Mouse (Mus musculus): ENCODE results near the gene Pde6h. TPM values are rescaled to one million over a fixed set of nuclear protein-coding genes. Genes with fewer than 3 reads are reported as not detected.
A peak's percentile ranks its signal among the peaks of the same experiment; 100 is the strongest.

The Pde6h gene
- polyA plus RNA-seq, 1 experiment from 2014 or later, result 0.20 TPM

- no peak overlapping the region for H3K4me3 ChIP-seq (ENCODE audit: low read length)
- H3K9me3 ChIP-seq (ENCODE audit: control insufficient read depth, low read length), result no peaks in the 10 kb centered on the region
- H3K36me3 ChIP-seq (ENCODE audit: control insufficient read depth, insufficient read depth, low read length), result no peaks in the 10 kb centered on the region
- no peaks in the 10 kb centered on the region for H3K27me3 ChIP-seq (ENCODE audit: control insufficient read depth, insufficient read depth, low read depth, low read length)
- H3K4me1 ChIP-seq (replicated peaks; ENCODE audit: control insufficient read depth, insufficient read depth, low read length), result peaks cover 13% of the 10 kb centered on the region
- no peak overlapping the region for H3K9ac ChIP-seq (ENCODE audit: low read length)
- 83% methylated on average over 7 of the region's 7 CpGs for WGBS
- ATAC-seq (ENCODE audit: low read depth), result no peak
- no peak overlapping the region for H3K27ac ChIP-seq (ENCODE audit: low read length)
- H3K4me2 ChIP-seq (ENCODE audit: low read depth, low read length), result no peak overlapping the region
These were observed 10.4 kb downstream of the Pde6h start for GRCm38 (mm10) chr6:136934068-136934467.

- Histone ChIP-seq H3K4me2 (ENCODE audit: low read depth, low read length) (no peak overlapping the region), H3K9ac (ENCODE audit: low read length) (no peak overlapping the region), H3K4me1 (replicated peaks; ENCODE audit: control insufficient read depth, insufficient read depth, low read length) (peaks cover 16% of the 10 kb centered on the region), H3K4me3 (ENCODE audit: low read length) (no peak overlapping the region), H3K27ac (ENCODE audit: low read length) (no peak overlapping the region), H3K36me3 (ENCODE audit: control insufficient read depth, insufficient read depth, low read length) (no peaks in the 10 kb centered on the region), H3K9me3 (ENCODE audit: control insufficient read depth, low read length) (no peaks in the 10 kb centered on the region), H3K27me3 (ENCODE audit: control insufficient read depth, insufficient read depth, low read depth, low read length) (no peaks in the 10 kb centered on the region)
- no peak for ATAC-seq (ENCODE audit: low read depth)
- 70% methylated on average over 3 of the region's 3 CpGs for WGBS
These were observed 11.6 kb downstream of the Pde6h start for GRCm38 (mm10) chr6:136935233-136935632.

GRCm38 (mm10) chr6:136936361-136936760 is 12.7 kb downstream of the Pde6h start:
- no peak overlapping the region for H3K4me2 ChIP-seq (ENCODE audit: low read depth, low read length)
- WGBS, result 70% methylated on average over 9 of the region's 9 CpGs
- H3K9ac ChIP-seq (ENCODE audit: low read length), result no peak overlapping the region
- H3K36me3 ChIP-seq (ENCODE audit: control insufficient read depth, insufficient read depth, low read length), result no peaks in the 10 kb centered on the region
- no peaks in the 10 kb centered on the region for H3K27me3 ChIP-seq (ENCODE audit: control insufficient read depth, insufficient read depth, low read depth, low read length)
- ATAC-seq (ENCODE audit: low read depth), result no peak
- H3K27ac ChIP-seq (ENCODE audit: low read length), result no peak overlapping the region
- H3K4me1 ChIP-seq (replicated peaks; ENCODE audit: control insufficient read depth, insufficient read depth, low read length), result peaks cover 15% of the 10 kb centered on the region
- H3K9me3 ChIP-seq (ENCODE audit: control insufficient read depth, low read length), result no peaks in the 10 kb centered on the region
- H3K4me3 ChIP-seq (ENCODE audit: low read length), result no peak overlapping the region

- H3K4me1 ChIP-seq (replicated peaks; ENCODE audit: control insufficient read depth, insufficient read depth, low read length), result peaks cover 20% of the 10 kb centered on the region
- WGBS, result 79% methylated on average over 3 of the region's 3 CpGs
- no peaks in the 10 kb centered on the region for H3K36me3 ChIP-seq (ENCODE audit: control insufficient read depth, insufficient read depth, low read length)
- no peak for ATAC-seq (ENCODE audit: low read depth)
- H3K27me3 ChIP-seq (ENCODE audit: control insufficient read depth, insufficient read depth, low read depth, low read length), result no peaks in the 10 kb centered on the region
- no peak overlapping the region for H3K27ac ChIP-seq (ENCODE audit: low read length)
- H3K9ac ChIP-seq (ENCODE audit: low read length), result no peak overlapping the region
- no peak overlapping the region for H3K4me3 ChIP-seq (ENCODE audit: low read length)
- H3K9me3 ChIP-seq (ENCODE audit: control insufficient read depth, low read length), result no peaks in the 10 kb centered on the region
- no peak overlapping the region for H3K4me2 ChIP-seq (ENCODE audit: low read depth, low read length)
These were observed 13.5 kb downstream of the Pde6h start for GRCm38 (mm10) chr6:136937117-136937516.

- no peaks in the 10 kb centered on the region for H3K9me3 ChIP-seq (ENCODE audit: control insufficient read depth, low read length)
- 65% methylated on average over 18 of the region's 18 CpGs for WGBS
- H3K4me2 ChIP-seq (ENCODE audit: low read depth, low read length), result peak overlapping the region; percentile 26
- H3K4me3 ChIP-seq (ENCODE audit: low read length), result no peak overlapping the region
- peak overlapping the region; percentile 72 for H3K27ac ChIP-seq (ENCODE audit: low read length)
- no peaks in the 10 kb centered on the region for H3K27me3 ChIP-seq (ENCODE audit: control insufficient read depth, insufficient read depth, low read depth, low read length)
- H3K9ac ChIP-seq (ENCODE audit: low read length), result peak overlapping the region; percentile 33; the same call in 1 of the 2 replicates
- ATAC-seq (ENCODE audit: low read depth), result 0 out of 2 replicates have a peak, but pooled peaks have one; percentile 44
- H3K36me3 ChIP-seq (ENCODE audit: control insufficient read depth, insufficient read depth, low read length), result no peaks in the 10 kb centered on the region
- peaks cover 20% of the 10 kb centered on the region for H3K4me1 ChIP-seq (replicated peaks; ENCODE audit: control insufficient read depth, insufficient read depth, low read length)
These were observed 14.9 kb downstream of the Pde6h start for GRCm38 (mm10) chr6:136938331-136939126.

GRCm38 (mm10) chr6:136939326-136940187 is 15.9 kb downstream of the Pde6h start:
- H3K9me3 ChIP-seq (ENCODE audit: control insufficient read depth, low read length), result no peaks in the 10 kb centered on the region
- no peaks in the 10 kb centered on the region for H3K36me3 ChIP-seq (ENCODE audit: control insufficient read depth, insufficient read depth, low read length)
- no peak overlapping the region for H3K4me2 ChIP-seq (ENCODE audit: low read depth, low read length)
- no peak overlapping the region for H3K4me3 ChIP-seq (ENCODE audit: low read length)
- ATAC-seq (ENCODE audit: low read depth), result no peak
- H3K9ac ChIP-seq (ENCODE audit: low read length), result no peak overlapping the region
- H3K27me3 ChIP-seq (ENCODE audit: control insufficient read depth, insufficient read depth, low read depth, low read length), result no peaks in the 10 kb centered on the region
- H3K4me1 ChIP-seq (replicated peaks; ENCODE audit: control insufficient read depth, insufficient read depth, low read length), result peaks cover 20% of the 10 kb centered on the region
- WGBS, result 61% methylated on average over 13 of the region's 14 CpGs
- H3K27ac ChIP-seq (ENCODE audit: low read length), result 0 out of 2 replicates have a peak overlapping the region, but pooled peaks have one; percentile 94

- peaks cover 20% of the 10 kb centered on the region for H3K4me1 ChIP-seq (replicated peaks; ENCODE audit: control insufficient read depth, insufficient read depth, low read length)
- H3K27me3 ChIP-seq (ENCODE audit: control insufficient read depth, insufficient read depth, low read depth, low read length), result no peaks in the 10 kb centered on the region
- peak overlapping the region; percentile 94 for H3K27ac ChIP-seq (ENCODE audit: low read length)
- peak overlapping the region; percentile 39 for H3K4me2 ChIP-seq (ENCODE audit: low read depth, low read length)
- H3K9me3 ChIP-seq (ENCODE audit: control insufficient read depth, low read length), result no peaks in the 10 kb centered on the region
- peak overlapping the region; percentile 31 for H3K4me3 ChIP-seq (ENCODE audit: low read length)
- H3K36me3 ChIP-seq (ENCODE audit: control insufficient read depth, insufficient read depth, low read length), result no peaks in the 10 kb centered on the region
- ATAC-seq (ENCODE audit: low read depth), result no peak
- WGBS, result 71% methylated on average over 11 of the region's 11 CpGs
- peak overlapping the region; percentile 44; the same call in 1 of the 2 replicates for H3K9ac ChIP-seq (ENCODE audit: low read length)
These were observed 16.7 kb downstream of the Pde6h start for GRCm38 (mm10) chr6:136940188-136940960.

- peaks cover 20% of the 10 kb centered on the region for H3K4me1 ChIP-seq (replicated peaks; ENCODE audit: control insufficient read depth, insufficient read depth, low read length)
- peak within 1 kb of the TSS; percentile 39 for H3K4me2 ChIP-seq (ENCODE audit: low read depth, low read length)
- H3K9ac ChIP-seq (ENCODE audit: low read length), result peak within 1 kb of the TSS; percentile 50
- no peaks in the 10 kb centered on the region for H3K36me3 ChIP-seq (ENCODE audit: control insufficient read depth, insufficient read depth, low read length)
- no peaks in the 10 kb centered on the region for H3K9me3 ChIP-seq (ENCODE audit: control insufficient read depth, low read length)
- WGBS, result 16% methylated on average over 12 of the region's 12 CpGs
- H3K27ac ChIP-seq (ENCODE audit: low read length), result peak within 1 kb of the TSS; percentile 94
- ATAC-seq (ENCODE audit: low read depth), result peak; percentile 74
- peak within 1 kb of the TSS; percentile 31 for H3K4me3 ChIP-seq (ENCODE audit: low read length)
- no peaks in the 10 kb centered on the region for H3K27me3 ChIP-seq (ENCODE audit: control insufficient read depth, insufficient read depth, low read depth, low read length)
These were observed 17.7 kb downstream of the Pde6h start, which contains the start of gene Arhgdib for GRCm38 (mm10) chr6:136941051-136942021. Gene Arhgdib (minus strand): TSS chr6:136941899.
